Mouse (Mus musculus): Measurements from ENCODE around the gene Rnf216.

DNA sequence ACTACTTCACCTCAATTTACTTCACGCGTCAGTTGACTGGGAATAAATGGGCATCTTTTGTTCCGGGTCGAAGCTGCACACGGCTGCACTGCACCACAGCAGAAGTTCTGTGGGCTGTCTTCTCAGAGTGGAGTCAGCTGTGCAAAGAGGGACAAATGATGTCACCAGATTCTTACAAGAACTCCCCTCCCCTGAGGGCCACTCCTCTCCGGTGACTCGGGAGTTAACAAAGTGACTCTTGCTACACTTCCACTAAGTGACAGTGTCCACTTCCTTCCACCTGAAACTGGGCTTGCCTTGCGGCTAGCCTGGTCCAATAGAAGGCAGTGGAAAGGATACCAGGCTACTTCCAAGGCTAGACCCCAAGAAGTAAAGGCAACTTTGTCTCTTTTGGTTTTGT is 9.3 kb upstream of the Rnf216 start:
- no peak for TF ChIP-seq POLR2A (IDR thresholded peaks at IDR 0.05; ENCODE audit: extremely low read depth, insufficient read depth, low read length)
- TF ChIP-seq CTCF (IDR thresholded peaks at IDR 0.05; ENCODE audit: extremely low read depth, insufficient read depth, low read length) = no peak

Measured in cortical plate, adult 2 months (tissue).